Mouse (Mus musculus) CH12.LX (cell line): ENCODE results near the gene Pgc. TPM values are rescaled to one million over a fixed set of nuclear protein-coding genes. Genes with fewer than 3 reads are reported as not detected.

Experiments
- DNase-seq: peaks from one replicate; pipeline ENCODE4 v3.0.0-alpha.2; 2013; ENCODE audit errors: extremely low read depth
- H3K27ac ChIP-seq: 2 replicates; pipeline ENCODE4 v1.5.1; 2012; ENCODE audit warnings: low read depth, mild to moderate bottlenecking, control low read depth, moderate library complexity; ENCODE audit not compliant: insufficient read depth
- H3K27me3 ChIP-seq: replicated peaks from 2 replicates; pipeline ENCODE3; 2012; ENCODE audit warnings: inconsistent platforms
- H3K36me3 ChIP-seq, 2 experiments: replicated peaks in 1 of 2; 2 replicates each; pipeline versions ENCODE3 to v1.6.1; 2012; ENCODE audit warnings: inconsistent platforms in 1 of 2, low read length in 1 of 2, mild to moderate bottlenecking in 1 of 2, mixed read lengths in 1 of 2, moderate library complexity in 1 of 2; ENCODE audit not compliant: control insufficient read depth in 1 of 2, insufficient read depth in 1 of 2
- H3K4me1 ChIP-seq, 2 experiments: 2 replicates each; pipeline ENCODE4 v1.6.1; 2012; ENCODE audit warnings: inconsistent platforms in 1 of 2, moderate library complexity in 1 of 2; ENCODE audit not compliant: insufficient read depth in 2 of 2, control insufficient read depth in 1 of 2
- H3K4me2 ChIP-seq: 2 replicates; pipeline ENCODE4 v1.6.1; 2012; ENCODE audit warnings: low read depth, mild to moderate bottlenecking, control low read depth; ENCODE audit not compliant: poor library complexity, insufficient read depth, severe bottlenecking
- H3K4me3 ChIP-seq, 3 experiments: fragments of 150-350 bp in 1 of 3; sonication (generic) in 1 of 3; replicated peaks in 1 of 3; 2 replicates each; pipeline versions ENCODE3 to v1.5.1; 2011 to 2012; ENCODE audit warnings: low read depth in 2 of 3, low read length in 2 of 3, mild to moderate bottlenecking in 2 of 3, moderate library complexity in 2 of 3, control low read depth in 1 of 3, improper control_type of control experiment in 1 of 3, inconsistent platforms in 1 of 3, mixed read lengths in 1 of 3; ENCODE audit not compliant: poor library complexity in 1 of 3
- H3K79me2 ChIP-seq: replicated peaks from 2 replicates; pipeline ENCODE4 v1.6.1; 2012; ENCODE audit warnings: mild to moderate bottlenecking, moderate library complexity; ENCODE audit not compliant: control insufficient read depth, poor library complexity, insufficient read depth, severe bottlenecking; ENCODE audit errors: extremely low read depth
- H3K9ac ChIP-seq: 2 replicates; pipeline ENCODE4 v1.6.1; 2012; ENCODE audit warnings: low read depth, mild to moderate bottlenecking, control low read depth, moderate library complexity; ENCODE audit not compliant: insufficient read depth
- H3K9me3 ChIP-seq: replicated peaks from 2 replicates; pipeline ENCODE3; 2012; ENCODE audit warnings: low read length, inconsistent platforms, mixed read lengths
- BHLHE40 ChIP-seq: IDR thresholded peaks from 2 replicates; pipeline ENCODE4 v1.6.1; 2011; ENCODE audit warnings: mild to moderate bottlenecking, low read depth, low read length, improper control_type of control experiment
- CHD1 ChIP-seq: IDR thresholded peaks from 2 replicates; pipeline ENCODE4 v1.6.1; 2012; ENCODE audit warnings: low read depth, low read length, improper control_type of control experiment, inconsistent platforms
- CHD2 ChIP-seq: IDR thresholded peaks from 2 replicates; pipeline ENCODE4 v1.6.1; 2011; ENCODE audit warnings: low read length, improper control_type of control experiment
- ELF1 ChIP-seq: IDR thresholded peaks from 2 replicates; pipeline ENCODE4 v1.6.1; 2014; ENCODE audit warnings: low read depth, mild to moderate bottlenecking, inconsistent platforms, low read length, improper control_type of control experiment
- EP300 ChIP-seq: IDR thresholded peaks from 2 replicates; pipeline ENCODE4 v1.6.1; 2011; ENCODE audit warnings: low read length, improper control_type of control experiment
- ETS1 ChIP-seq: conservative IDR thresholded peaks from 2 replicates; pipeline ENCODE4 v1.6.1; 2012; ENCODE audit warnings: low read depth, mild to moderate bottlenecking, inconsistent platforms, low read length, improper control_type of control experiment, moderate library complexity
- GABPA ChIP-seq: IDR thresholded peaks from 2 replicates; pipeline ENCODE4 v1.6.1; 2012; ENCODE audit warnings: low read depth, low read length, improper control_type of control experiment, inconsistent platforms; ENCODE audit not compliant: insufficient replicate concordance
- IRF4 ChIP-seq: IDR thresholded peaks from 2 replicates; pipeline ENCODE4 v1.6.1; 2014; ENCODE audit warnings: low read depth, mild to moderate bottlenecking, inconsistent platforms, low read length, improper control_type of control experiment
- JUN ChIP-seq: IDR thresholded peaks from 2 replicates; pipeline ENCODE4 v1.6.1; 2011; ENCODE audit warnings: low read depth, mild to moderate bottlenecking, low read length, improper control_type of control experiment, moderate library complexity; ENCODE audit not compliant: insufficient read depth
- JUND ChIP-seq: conservative IDR thresholded peaks from 2 replicates; pipeline ENCODE4 v1.6.1; 2011; ENCODE audit warnings: low read depth, low read length, improper control_type of control experiment
- MAFK ChIP-seq: IDR thresholded peaks from 2 replicates; pipeline ENCODE4 v1.6.1; 2011; ENCODE audit warnings: low read length, improper control_type of control experiment; ENCODE audit not compliant: insufficient replicate concordance
- MAX ChIP-seq: IDR thresholded peaks from 2 replicates; pipeline ENCODE4 v1.6.1; 2011; ENCODE audit warnings: low read length, improper control_type of control experiment
- MAZ ChIP-seq: IDR thresholded peaks from 2 replicates; pipeline ENCODE4 v1.6.1; 2012; ENCODE audit warnings: low read depth, mild to moderate bottlenecking, inconsistent platforms, low read length, improper control_type of control experiment, moderate library complexity
- MEF2A ChIP-seq: IDR thresholded peaks from 2 replicates; pipeline ENCODE4 v1.6.1; 2014; ENCODE audit warnings: low read depth, mild to moderate bottlenecking, inconsistent platforms, low read length, improper control_type of control experiment, borderline replicate concordance
- MXI1 ChIP-seq: IDR thresholded peaks from 2 replicates; pipeline ENCODE4 v1.6.1; 2011; ENCODE audit warnings: mild to moderate bottlenecking, low read depth, low read length, improper control_type of control experiment
- NELFE ChIP-seq: IDR thresholded peaks from 2 replicates; pipeline ENCODE4 v1.6.1; 2011; ENCODE audit warnings: low read depth, low read length, improper control_type of control experiment
- NRF1 ChIP-seq: IDR thresholded peaks from 2 replicates; pipeline ENCODE4 v1.6.1; 2014; ENCODE audit warnings: low read depth, mild to moderate bottlenecking, inconsistent platforms, low read length, improper control_type of control experiment, moderate library complexity
- PAX5 ChIP-seq: IDR thresholded peaks from 2 replicates; pipeline ENCODE4 v1.6.1; 2012; ENCODE audit warnings: low read length, inconsistent platforms, mixed read lengths
- POLR2A ChIP-seq: IDR thresholded peaks from 2 replicates; pipeline ENCODE4 v1.6.1; 2011; ENCODE audit warnings: low read depth, mild to moderate bottlenecking, improper control_type of control experiment, low read length
- RCOR1 ChIP-seq: conservative IDR thresholded peaks from 2 replicates; pipeline ENCODE4 v1.6.1; 2012; ENCODE audit warnings: low read depth, mild to moderate bottlenecking, inconsistent platforms, low read length, improper control_type of control experiment
- SIN3A ChIP-seq: IDR thresholded peaks from 2 replicates; pipeline ENCODE4 v1.6.1; 2012; ENCODE audit warnings: low read length, improper control_type of control experiment, inconsistent platforms
- SMC3 ChIP-seq: IDR thresholded peaks from 2 replicates; pipeline ENCODE4 v1.6.1; 2011; ENCODE audit warnings: low read depth, low read length, improper control_type of control experiment
- TCF12 ChIP-seq: IDR thresholded peaks from 2 replicates; pipeline ENCODE4 v1.6.1; 2014; ENCODE audit warnings: low read depth, mild to moderate bottlenecking, inconsistent platforms, low read length, improper control_type of control experiment
- UBTF ChIP-seq: IDR thresholded peaks from 2 replicates; pipeline ENCODE4 v1.6.1; 2012; ENCODE audit warnings: low read depth, mild to moderate bottlenecking, inconsistent platforms, low read length, improper control_type of control experiment, moderate library complexity
- USF2 ChIP-seq: conservative IDR thresholded peaks from 2 replicates; pipeline ENCODE4 v1.6.1; 2011; ENCODE audit warnings: low read depth, low read length, improper control_type of control experiment
- dilution Hi-C: fragments of 300-500 bp; cut with MboI; formaldehyde crosslinking; loops from 2 replicates; pipeline ENCODE4 v1.14.3; 2020; ENCODE audit warnings: low sequenced_read_pairs; ENCODE audit not compliant: extremely low pct_unique_long_range_greater_than_20kb, extremely low pct_ligation_motif_present
- in situ Hi-C: fragments of 300-500 bp; cut with MboI; formaldehyde crosslinking; loops from 3 replicates; pipeline ENCODE4 v1.14.3; 2019; ENCODE audit warnings: low sequenced_read_pairs, low pct_ligation_motif_present, low pct_unique_long_range_greater_than_20kb, mixed read lengths
- polyA plus RNA-seq: library from polyadenylated mRNA; unstranded; fragments of >175 nt; gene quantifications from 2 replicates; pipeline ENCODE4 v1.2.1, GENCODE M21; 2012; ENCODE audit warnings: low read depth; ENCODE audit not compliant: insufficient read length
- total RNA-seq, 2 experiments: library from RNA; depleted of rRNA; stranded (reverse); fragments of 300-350 nt in 1 of 2; fragments of >200 nt in 1 of 2; gene quantifications; 2 replicates each; pipeline ENCODE4 v1.2.3; 2012 to 2014

Gene Pgc
- total and polyA plus RNA-seq, 3 experiments, result not detected

- peaks cover 40 to 86% of the 10 kb centered on the region in 2 experiments for H3K4me1 ChIP-seq
- dilution Hi-C loops, result no loop called here
These were observed 26.6 kb downstream of the Pgc start for GRCm38 (mm10) chr17:47753130-47753775.

GRCm38 (mm10) chr17:47754246-47754645, 27.6 kb downstream of the Pgc start:
- Histone ChIP-seq H3K36me3 (peaks cover 5 to 35% of the 10 kb centered on the region in 2 experiments), H3K79me2 (peaks cover 43% of the 10 kb centered on the region), H3K4me1 (peaks cover 41 to 86% of the 10 kb centered on the region in 2 experiments), H3K4me3 (no peak overlapping the region), H3K9ac (peak overlapping the region; percentile 47; the same call in 1 of the 2 replicates), H3K4me2 (peak overlapping the region; percentile 24), H3K27me3 (no peaks in the 10 kb centered on the region), H3K27ac (peak overlapping the region; percentile 74), H3K9me3 (peaks cover 12% of the 10 kb centered on the region)
- peak; percentile 91 for DNase-seq
- in situ Hi-C loops (no loop called here), dilution Hi-C loops (no loop called here)
- TF ChIP-seq NELFE (no peak), BHLHE40 (peak; percentile 68), TCF12 (peak; percentile 89), MEF2A (peak; percentile 83), SIN3A (no peak; the same call in 1 of the 2 replicates), IRF4 (peak; percentile 84), EP300 (peak; percentile 81), MAZ (peak; percentile 96), MAFK (0 out of 2 replicates have a peak, but pooled peaks have one; percentile 30), ELF1 (peak; percentile 75), ETS1 (peak; percentile 80), POLR2A (0 out of 2 replicates have a peak, but pooled peaks have one; percentile 31), JUND (no peak), CHD2 (peak; percentile 81)

More at GRCm38 (mm10) chr17:47753130-47753775, 26.6 kb downstream of the Pgc start:
- peaks cover 12% of the 10 kb centered on the region for H3K9me3 ChIP-seq
- no peak overlapping the region for H3K9ac ChIP-seq
- peak overlapping the region; percentile 35; the same call in 1 of the 2 replicates for H3K27ac ChIP-seq
- in situ Hi-C loops, result no loop called here
- H3K4me3 ChIP-seq, result no peak overlapping the region
- H3K27me3 ChIP-seq, result no peaks in the 10 kb centered on the region
- H3K79me2 ChIP-seq, result peaks cover 42% of the 10 kb centered on the region
- no peak for DNase-seq
- no peak for TF ChIP-seq SMC3
- no peak for TF ChIP-seq MAFK
- no peak for TF ChIP-seq RCOR1
- no peak for TF ChIP-seq MEF2A
- no peak for TF ChIP-seq CHD1
- no peak for TF ChIP-seq JUND
- no peak for TF ChIP-seq PAX5
- TF ChIP-seq USF2, result no peak
- TF ChIP-seq EP300, result no peak
- no peak for TF ChIP-seq NRF1
- no peak for TF ChIP-seq JUN
- TF ChIP-seq MAX, result no peak
- no peak for TF ChIP-seq UBTF
- no peak for TF ChIP-seq ELF1
- TF ChIP-seq ETS1, result no peak
- TF ChIP-seq NELFE, result no peak
- no peak for TF ChIP-seq POLR2A
- no peak for TF ChIP-seq GABPA
- no peak for TF ChIP-seq MXI1
- no peak for TF ChIP-seq SIN3A
- H3K4me2 ChIP-seq, result peak overlapping the region; percentile 24; the same call in 1 of the 2 replicates
- peaks cover 5 to 32% of the 10 kb centered on the region in 2 experiments for H3K36me3 ChIP-seq
